Mouse (Mus musculus): ENCODE measurements around the gene Sdf2.

DNA sequence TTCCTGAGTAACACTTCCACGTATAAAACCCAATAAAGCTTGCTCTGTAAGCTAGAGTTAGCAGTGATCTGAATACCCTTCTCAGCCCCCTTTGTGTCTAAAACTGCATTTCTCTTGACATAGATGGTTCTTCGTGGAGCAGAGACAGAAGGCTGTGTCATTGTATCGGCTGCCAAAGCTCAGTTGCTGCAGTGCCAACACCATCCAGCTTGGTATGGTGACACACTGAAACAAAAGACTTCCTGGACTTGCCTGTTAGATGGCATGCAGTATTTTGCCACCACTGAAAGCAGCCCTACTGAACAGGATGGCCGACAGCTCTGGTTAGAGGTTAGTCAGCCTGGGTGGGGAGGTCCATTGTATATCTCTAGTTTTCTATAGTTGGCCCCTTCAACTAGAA is 34.0 kb downstream of the Sdf2 start:
- no peak for TF ChIP-seq USF1 (IDR thresholded peaks at IDR 0.05; ENCODE audit: low read depth, low read length)
- TF ChIP-seq ZMIZ1 (IDR thresholded peaks at IDR 0.05; ENCODE audit: low read depth, low read length) = no peak
- no peak for TF ChIP-seq ZC3H11A (IDR thresholded peaks at IDR 0.05; ENCODE audit: low read depth, low read length)
- TF ChIP-seq CTCF (IDR thresholded peaks at IDR 0.05 in 2 of 3, conservative IDR thresholded peaks at IDR 0.05 in 1 of 3; ENCODE audit: control insufficient read depth in 1 of 3, insufficient read depth in 1 of 3, low read depth in 2 of 3, low read length in 3 of 3, poor library complexity in 1 of 3, severe bottlenecking in 1 of 3) = no peak
